Mouse (Mus musculus) thymus, adult 2 months (tissue): ENCODE data around the gene AC131692.1.

Experiments used
- CTCF ChIP-seq: fragments of 200-500 bp; IDR thresholded peaks from 2 replicates; pipeline ENCODE4 v1.5.1; 2012; ENCODE audit warnings: mild to moderate bottlenecking, control low read depth, low read length, moderate library complexity, borderline replicate concordance; ENCODE audit not compliant: control insufficient read depth, poor library complexity, insufficient read depth; ENCODE audit errors: extremely low read depth
- POLR2A ChIP-seq: fragments of 200-500 bp; IDR thresholded peaks from 2 replicates; pipeline ENCODE4 v1.6.1; 2012; ENCODE audit warnings: mild to moderate bottlenecking, low read length, control low read depth, moderate library complexity; ENCODE audit not compliant: control insufficient read depth, poor library complexity, insufficient read depth; ENCODE audit errors: extremely low read depth

GRCm38 (mm10) chr19:6139701-6140100 is 45.5 kb downstream of the AC131692.1 start:
- TF ChIP-seq CTCF (no peak), POLR2A (no peak)
